ENCODE assay signal across 21 mouse cellular contexts in genomic region chr12:65681826-65682225, GRCm38 (mm10).
DNase-seq lines count a peak whose midpoint lies in the region; ATAC-seq and TF ChIP-seq lines count a peak whose summit lies in the region.
"Had no signal": no experiment of that assay in that cellular context is flagged by ENCODE, and none has a peak within 500 bp of the region (broad histone marks: within the 10 kb centered on the region; RNA-seq: fewer than 3 reads in every experiment).

No protein-coding gene starts in this region.

- no peak overlapping the region for H3K9ac ChIP-seq in forebrain, postnatal 0 days
- no peak overlapping the region for H3K9ac ChIP-seq in forebrain, embryonic 11.5 days (ENCODE audit: low read length)
- H3K9ac ChIP-seq: embryonic facial prominence, embryonic 13.5 days; forebrain, embryonic 12.5 days had no signal

- no peaks in the 10 kb centered on the region for H3K27me3 ChIP-seq in forebrain, postnatal 0 days (ENCODE audit: insufficient read depth, low read length)
- H3K27me3 ChIP-seq in forebrain, embryonic 11.5 days (ENCODE audit: control insufficient read depth, insufficient read depth, low read length): no peaks in the 10 kb centered on the region
- H3K27me3 ChIP-seq: embryonic facial prominence, embryonic 13.5 days; forebrain, embryonic 12.5 days had no signal

- no peak overlapping the region for H3K4me3 ChIP-seq in forebrain, postnatal 0 days (ENCODE audit: low read depth, low read length)
- H3K4me3 ChIP-seq in forebrain, embryonic 11.5 days (ENCODE audit: low read depth, low read length): no peak overlapping the region
- H3K4me3 ChIP-seq: embryonic facial prominence, embryonic 13.5 days; forebrain, embryonic 12.5 days had no signal

- H3K9me3 ChIP-seq in forebrain, postnatal 0 days (ENCODE audit: low read length): no peaks in the 10 kb centered on the region
- H3K9me3 ChIP-seq in forebrain, embryonic 11.5 days (ENCODE audit: control insufficient read depth, low read length): no peaks in the 10 kb centered on the region
- H3K9me3 ChIP-seq: embryonic facial prominence, embryonic 13.5 days; forebrain, embryonic 12.5 days had no signal

- H3K36me3 ChIP-seq in forebrain, postnatal 0 days (ENCODE audit: insufficient read depth): no peaks in the 10 kb centered on the region
- H3K36me3 ChIP-seq in forebrain, embryonic 11.5 days (ENCODE audit: control insufficient read depth, insufficient read depth, low read length): no peaks in the 10 kb centered on the region
- H3K36me3 ChIP-seq: embryonic facial prominence, embryonic 13.5 days; forebrain, embryonic 12.5 days had no signal

- WGBS in forebrain, postnatal 0 days: 75% methylated on average over 6 of the region's 6 CpGs
- 87% methylated on average over 6 of the region's 6 CpGs for whole genome bisulfite sequencing in forebrain, embryonic 11.5 days

- no peak overlapping the region for H3K4me2 ChIP-seq in forebrain, postnatal 0 days (ENCODE audit: low read depth)
- H3K4me2 ChIP-seq in forebrain, embryonic 11.5 days (ENCODE audit: low read depth, low read length, severe bottlenecking): no peak overlapping the region
- H3K4me2 ChIP-seq: embryonic facial prominence, embryonic 13.5 days; forebrain, embryonic 12.5 days had no signal

- H3K4me1 ChIP-seq in forebrain, postnatal 0 days (ENCODE audit: insufficient read depth): no peaks in the 10 kb centered on the region
- no peaks in the 10 kb centered on the region for H3K4me1 ChIP-seq in forebrain, embryonic 11.5 days (replicated peaks; ENCODE audit: control insufficient read depth, insufficient read depth, low read length)
- H3K4me1 ChIP-seq: embryonic facial prominence, embryonic 13.5 days; forebrain, embryonic 12.5 days had no signal

- peak; percentile 27; the same call in 1 of the 2 replicates for ATAC-seq in forebrain, postnatal 0 days
- no peak for ATAC-seq in forebrain, embryonic 11.5 days (replicated peaks; ENCODE audit: low FRiP score)
- ATAC-seq: forebrain, embryonic 14.5 days; forebrain, embryonic 16.5 days had no signal

- no peak for TF ChIP-seq CTCF in forebrain, postnatal 0 days (IDR thresholded peaks at IDR 0.05; ENCODE audit: low read depth)

- no peak overlapping the region for H3K27ac ChIP-seq in forebrain, postnatal 0 days (ENCODE audit: low read depth, low read length)
- no peak overlapping the region for H3K27ac ChIP-seq in forebrain, embryonic 11.5 days (ENCODE audit: low read depth, low read length)
- H3K27ac ChIP-seq: embryonic facial prominence, embryonic 13.5 days; forebrain, embryonic 12.5 days had no signal

- DNase-seq in forebrain, postnatal 0 days: peak; percentile 6
- DNase-seq in forebrain, embryonic 11.5 days (ENCODE audit: low spot score): no peak
- DNase-seq in right cerebral cortex, adult 18-20 months: peak; percentile 32
- no peak for DNase-seq in right cerebral cortex, postnatal 4 days
- peak; percentile 30 for DNase-seq in brain, embryonic 18.5 days (ENCODE audit: low read depth, low spot score)
- no peak for DNase-seq in kidney, adult 11 months
- DNase-seq in embryo, embryonic 9.5 days (ENCODE audit: extremely low spot score): no peak
- DNase-seq: adrenal gland, adult 2 months; adrenal gland, postnatal 10 days; adrenal gland, postnatal 25 days; cerebellum, adult 11 months; cerebellum, adult 18-20 months; cerebellum, adult 8-10 months; cerebellum, adult 9-11 months; cerebellum, postnatal 14 days; cerebellum, postnatal 36 days; embryo, embryonic 11 days had no signal

Comparison
In these comparisons a context has a peak if more than half of its experiments do, and no peak if none do; other contexts are left out.
1. DNase-seq: peak in forebrain, postnatal 0 days (single experiment), right cerebral cortex, adult 18-20 months (single experiment) and brain, embryonic 18.5 days (single experiment); none in forebrain, embryonic 11.5 days (single experiment), right cerebral cortex, postnatal 4 days (single experiment), kidney, adult 11 months (single experiment) and embryo, embryonic 9.5 days (single experiment).